Mouse (Mus musculus): Measurements from ENCODE around the gene Ramp1.

Ramp1 gene

GRCm38 (mm10) chr1:91193680-91194079 is 14.1 kb downstream of the Ramp1 start:
- in situ Hi-C loops (cut with MboI, MseI) = no loop called here

GRCm38 (mm10) chr1:91199793-91200192 is 20.2 kb downstream of the Ramp1 start:
- in situ Hi-C loops (cut with MboI, MseI) = no loop called here

- in situ Hi-C loops (cut with MboI, MseI) = no loop called here
These were observed 21.5 kb downstream of the Ramp1 start for GRCm38 (mm10) chr1:91201122-91201521.

- in situ Hi-C loops (cut with MboI, MseI) = no loop called here
These were observed 24.7 kb downstream of the Ramp1 start for GRCm38 (mm10) chr1:91204221-91204765.

- in situ Hi-C loops (cut with MboI, MseI) = no loop called here
These were observed 26.0 kb downstream of the Ramp1 start for GRCm38 (mm10) chr1:91205651-91206050.

- in situ Hi-C loops (cut with MboI, MseI) = no loop called here
These were observed 26.7 kb downstream of the Ramp1 start for GRCm38 (mm10) chr1:91206336-91206735.

- in situ Hi-C loops (cut with MboI, MseI) = no loop called here
These were observed 27.3 kb downstream of the Ramp1 start for GRCm38 (mm10) chr1:91206873-91207272.

GRCm38 (mm10) chr1:91207334-91208074 is 27.9 kb downstream of the Ramp1 start:
- in situ Hi-C loops (cut with MboI, MseI) = no loop called here

- in situ Hi-C loops (cut with MboI, MseI) = no loop called here
These were observed 29.7 kb downstream of the Ramp1 start for GRCm38 (mm10) chr1:91209343-91209742.

GRCm38 (mm10) chr1:91209785-91210184 is 30.2 kb downstream of the Ramp1 start:
- in situ Hi-C loops (cut with MboI, MseI) = no loop called here

GRCm38 (mm10) chr1:91211099-91211498 is 31.5 kb downstream of the Ramp1 start:
- in situ Hi-C loops (cut with MboI, MseI) = no loop called here

GRCm38 (mm10) chr1:91211591-91212008 is 32.0 kb downstream of the Ramp1 start:
- in situ Hi-C loops (cut with MboI, MseI) = no loop called here

GRCm38 (mm10) chr1:91215264-91215663 is 35.6 kb downstream of the Ramp1 start:
- in situ Hi-C loops (cut with MboI, MseI) = no loop called here

GRCm38 (mm10) chr1:91215981-91216380 is 36.4 kb downstream of the Ramp1 start:
- in situ Hi-C loops (cut with MboI, MseI) = no loop called here

- in situ Hi-C loops (cut with MboI, MseI) = no loop called here
These were observed 37.1 kb downstream of the Ramp1 start for GRCm38 (mm10) chr1:91216504-91217267.

GRCm38 (mm10) chr1:91219641-91220321 is 40.2 kb downstream of the Ramp1 start:
- in situ Hi-C loops (cut with MboI, MseI) = no loop called here

- in situ Hi-C loops (cut with MboI, MseI) = no loop called here
These were observed 40.7 kb downstream of the Ramp1 start for GRCm38 (mm10) chr1:91220322-91220672.

GRCm38 (mm10) chr1:91226562-91226961 is 46.9 kb downstream of the Ramp1 start:
- in situ Hi-C loops (cut with MboI, MseI) = no loop called here

GRCm38 (mm10) chr1:91227381-91228054 is 47.9 kb downstream of the Ramp1 start:
- in situ Hi-C loops (cut with MboI, MseI) = no loop called here

GRCm38 (mm10) chr1:91231142-91231541 is 51.5 kb downstream of the Ramp1 start:
- in situ Hi-C loops (cut with MboI, MseI) = no loop called here

GRCm38 (mm10) chr1:91231896-91232295 is 52.3 kb downstream of the Ramp1 start:
- in situ Hi-C loops (cut with MboI, MseI) = no loop called here

GRCm38 (mm10) chr1:91235395-91235794 is 55.8 kb downstream of the Ramp1 start:
- in situ Hi-C loops (cut with MboI, MseI) = no loop called here
